Mouse (Mus musculus): ENCODE results near the gene Farsa. TPM values are rescaled to one million over a fixed set of nuclear protein-coding genes. Genes with fewer than 3 reads are reported as not detected.

The Farsa gene
- total RNA-seq, 2 experiments from 2014 or later, result 58.8 to 69.6 TPM

GRCm38 (mm10) chr8:84834002-84834865 lies 22.6 kb upstream of the Farsa start:
- no peak for DNase-seq (ENCODE audit: low spot score in 2 of 2)

GRCm38 (mm10) chr8:84834866-84835855 lies 21.6 kb upstream of the Farsa start:
- DNase-seq (ENCODE audit: low spot score in 2 of 2), result no peak

GRCm38 (mm10) chr8:84837149-84837911 lies 19.5 kb upstream of the Farsa start:
- DNase-seq (ENCODE audit: low spot score in 2 of 2), result no peak

GRCm38 (mm10) chr8:84837912-84838470 lies 18.8 kb upstream of the Farsa start:
- no peak for DNase-seq (ENCODE audit: low spot score in 2 of 2)

GRCm38 (mm10) chr8:84838513-84838912 lies 18.3 kb upstream of the Farsa start:
- no peak for DNase-seq (ENCODE audit: low spot score in 2 of 2)

- DNase-seq (ENCODE audit: low spot score in 2 of 2), result no peak
These were observed 17.4 kb upstream of the Farsa start for GRCm38 (mm10) chr8:84839411-84839810.

- DNase-seq (ENCODE audit: low spot score in 2 of 2), result no peak
These were observed 16.9 kb upstream of the Farsa start for GRCm38 (mm10) chr8:84839875-84840247.

GRCm38 (mm10) chr8:84840248-84840999 lies 16.4 kb upstream of the Farsa start, which contains the start of gene Rad23a:
Gene Rad23a (minus strand): TSS chr8:84840665.
- peak; percentile 87 to 88 for DNase-seq (ENCODE audit: low spot score in 2 of 2)

GRCm38 (mm10) chr8:84841514-84841913 lies 15.3 kb upstream of the Farsa start:
- DNase-seq (ENCODE audit: low spot score in 2 of 2), result no peak

GRCm38 (mm10) chr8:84844397-84845070 lies 12.3 kb upstream of the Farsa start:
- no peak for DNase-seq (ENCODE audit: low spot score in 2 of 2)

- DNase-seq (ENCODE audit: low spot score in 2 of 2), result peak in 1 of 2 experiments; percentile 40
These were observed 11.3 kb upstream of the Farsa start for GRCm38 (mm10) chr8:84845355-84846093.

- DNase-seq (ENCODE audit: low spot score in 2 of 2), result peak in 1 of 2 experiments; percentile 48
These were observed 10.6 kb upstream of the Farsa start for GRCm38 (mm10) chr8:84846094-84846721.

- DNase-seq (ENCODE audit: low spot score in 2 of 2), result peak; percentile 96 to 98
These were observed 9.8 kb upstream of the Farsa start, which contains the start of gene Calr for GRCm38 (mm10) chr8:84846722-84847572. Gene Calr (minus strand): TSS chr8:84846934.

GRCm38 (mm10) chr8:84847684-84848435 lies 8.9 kb upstream of the Farsa start:
- DNase-seq (ENCODE audit: low spot score in 2 of 2), result no peak

GRCm38 (mm10) chr8:84856434-84856833 lies 355 bp upstream of the Farsa start:
- no peak for DNase-seq (ENCODE audit: low spot score in 2 of 2)

All from adrenal gland, adult 18-20 months (tissue).